Mouse (Mus musculus): ENCODE measurements around the gene Vmn1r115. TPM values are rescaled to one million over a fixed set of nuclear protein-coding genes. Genes with fewer than 3 reads are reported as not detected.
"Not testable (repeated sequence)": the region's sequence is repeated elsewhere in the genome, so short reads cannot be mapped to it uniquely, and the experiment has no call there.

Vmn1r115 gene
- polyA plus RNA-seq (2017; shearing (Covaris generic)): not detected

DNA sequence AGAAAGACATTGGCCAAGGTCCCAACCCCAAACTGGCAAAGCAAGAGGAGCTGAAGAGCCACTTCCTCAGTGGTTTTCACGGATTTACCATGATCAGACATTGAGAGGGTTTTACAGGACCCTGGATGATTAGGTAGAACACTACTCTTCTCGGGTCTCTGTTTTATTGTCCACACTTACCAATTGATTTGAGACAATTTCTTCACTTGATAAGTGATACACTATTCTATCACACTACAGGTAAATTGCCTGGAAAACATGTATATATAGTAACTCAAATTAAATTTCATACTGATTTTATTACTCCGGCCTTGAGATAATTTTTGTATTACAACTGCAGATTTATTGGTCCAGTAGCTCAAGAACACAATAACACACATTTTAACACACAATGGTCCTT lies at the start of gene Vmn1r115:
Gene Vmn1r115, minus strand, starts transcription at position 101 of the 400 bp plus-strand sequence.
- ATAC-seq: not testable (repeated sequence)

DNA sequence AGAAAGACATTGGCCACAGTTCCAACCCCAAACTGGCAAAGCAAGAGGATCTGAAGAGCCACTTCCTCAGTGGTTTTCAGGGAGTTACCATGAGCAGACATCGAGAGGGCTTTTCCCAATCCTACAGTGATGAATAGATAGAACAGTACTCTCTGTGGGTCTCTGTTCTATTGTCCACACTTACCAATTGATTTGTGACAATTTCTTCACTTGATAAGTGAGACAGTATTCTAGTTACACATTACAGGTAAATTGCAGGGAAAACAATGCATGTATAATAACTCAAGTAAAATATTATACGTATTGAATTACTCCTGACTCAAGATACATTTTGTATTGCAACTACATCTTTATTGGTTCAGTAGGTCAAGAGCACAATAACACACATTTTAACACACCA lies 39.2 kb upstream of the Vmn1r115 start, which contains the start of gene Vmn1r117:
Gene Vmn1r117, minus strand, starts transcription at position 101 of the 400 bp plus-strand sequence.
- ATAC-seq: not testable (repeated sequence)

DNA sequence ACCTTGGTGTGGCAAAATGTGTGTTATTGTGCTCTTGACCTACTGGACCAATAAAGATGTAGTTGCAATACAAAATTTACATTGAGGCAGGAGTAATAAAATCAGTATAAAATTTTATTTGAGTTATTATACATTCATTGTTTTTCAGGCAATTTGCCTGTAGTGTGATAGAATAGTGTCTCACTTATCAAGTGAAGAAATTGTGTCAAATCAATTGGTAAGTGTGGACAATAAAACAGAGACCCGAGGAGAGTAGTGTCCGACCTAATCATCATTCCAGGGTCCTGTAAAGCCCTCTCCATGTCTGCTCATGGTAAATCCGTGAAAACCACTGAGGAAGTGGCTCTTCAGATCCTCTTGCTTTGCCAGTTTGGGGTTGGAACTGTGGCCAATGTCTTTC lies 27.2 kb upstream of the Vmn1r115 start, which contains the start of gene Vmn1r116:
Gene Vmn1r116, plus strand, starts transcription at position 301 of the 400 bp plus-strand sequence.
- not testable (repeated sequence) for ATAC-seq

DNA sequence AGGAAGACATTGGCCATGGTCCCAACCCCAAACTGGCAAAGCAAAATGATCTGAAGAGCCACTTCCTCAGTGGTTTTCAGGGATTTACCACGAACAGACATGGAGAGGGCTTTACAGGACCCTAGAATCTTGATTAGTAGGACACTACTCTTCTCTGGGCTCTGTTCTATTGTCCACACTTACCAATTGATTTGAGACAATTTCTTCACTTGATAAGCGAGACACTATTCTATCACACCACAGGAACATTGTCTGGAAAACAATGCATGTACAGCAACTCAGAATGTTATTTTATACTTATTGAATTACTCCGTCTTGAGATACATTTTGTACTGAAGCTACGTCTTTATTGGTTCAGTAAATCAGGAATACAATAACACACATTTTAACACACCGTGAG lies 32.7 kb downstream of the Vmn1r115 start, which contains the start of gene Vmn1r114:
Gene Vmn1r114, minus strand, starts transcription at position 101 of the 400 bp plus-strand sequence.
- not testable (repeated sequence) for ATAC-seq

Other genes with a start within 250 kb of the Vmn1r115 start
- gene Gm4513, start 246.0 kb downstream of the Vmn1r115 start, polyA plus RNA-seq (2017; shearing (Covaris generic)): under 1 TPM in 1 of 2 experiments, not detected in 1; 0.28 TPM
- gene Vmn1r107, start 176.1 kb downstream of the Vmn1r115 start, polyA plus RNA-seq (2017; shearing (Covaris generic)): not detected
- gene Vmn1r111, start 141.8 kb downstream of the Vmn1r115 start, polyA plus RNA-seq (2017; shearing (Covaris generic)): not detected
- not detected for gene Gm10668, start 114.4 kb downstream of the Vmn1r115 start, polyA plus RNA-seq (2017; shearing (Covaris generic))
- gene Vmn1r112, start 73.8 kb downstream of the Vmn1r115 start, polyA plus RNA-seq (2017; shearing (Covaris generic)): not detected
- not detected for gene Vmn1r113, start 57.7 kb downstream of the Vmn1r115 start, polyA plus RNA-seq (2017; shearing (Covaris generic))
- not detected for gene Vmn1r114, start 32.8 kb downstream of the Vmn1r115 start, polyA plus RNA-seq (2017; shearing (Covaris generic))
- gene Vmn1r116, start 27.3 kb upstream of the Vmn1r115 start, polyA plus RNA-seq (2017; shearing (Covaris generic)): not detected
- not detected for gene Vmn1r117, start 39.1 kb upstream of the Vmn1r115 start, polyA plus RNA-seq (2017; shearing (Covaris generic))
- not detected for gene Vmn1r118, start 67.4 kb upstream of the Vmn1r115 start, polyA plus RNA-seq (2017; shearing (Covaris generic))
- not detected for gene Vmn1r119, start 167.5 kb upstream of the Vmn1r115 start, polyA plus RNA-seq (2017; shearing (Covaris generic))
- gene Vmn1r120, start 208.8 kb upstream of the Vmn1r115 start, polyA plus RNA-seq (2017; shearing (Covaris generic)): not detected